17 mouse cellular contexts compared by ENCODE assay signal in genomic region chr4:123465799-123466198, GRCm38 (mm10).
"Had no signal": no experiment of that assay in that cellular context is flagged by ENCODE, and none has a peak within 500 bp of the region (broad histone marks: within the 10 kb centered on the region; RNA-seq: fewer than 3 reads in every experiment).

No protein-coding gene starts in this region.

- DNase-seq: kidney, postnatal 25 days; layer of hippocampus, adult 9-11 months; liver, embryonic 13.5 days; lung, adult 2 months; lung, postnatal 14 days; lung, postnatal 4 days; midbrain, embryonic 14.5 days; retina, postnatal 1 day; right cerebral cortex, postnatal 25 days; spleen, adult 18-20 months; thymus, postnatal 25 days had no signal

- H3K27me3 ChIP-seq: liver, embryonic 13.5 days; neural tube, embryonic 13.5 days; stomach, embryonic 15.5 days had no signal

- H3K9ac ChIP-seq: liver, embryonic 13.5 days; neural tube, embryonic 13.5 days; stomach, embryonic 15.5 days had no signal

- H3K9me3 ChIP-seq: liver, embryonic 13.5 days; neural tube, embryonic 13.5 days; stomach, embryonic 15.5 days had no signal

- H3K4me3 ChIP-seq: layer of hippocampus, adult 2 months; left cerebral cortex, adult 2 months; liver, embryonic 13.5 days; neural tube, embryonic 13.5 days; stomach, embryonic 15.5 days had no signal

- H3K4me2 ChIP-seq: liver, embryonic 13.5 days; midbrain, embryonic 11.5 days; neural tube, embryonic 13.5 days; stomach, embryonic 15.5 days had no signal

- H3K27ac ChIP-seq: kidney, postnatal 0 days; layer of hippocampus, adult 2 months; left cerebral cortex, adult 2 months; liver, embryonic 13.5 days; neural tube, embryonic 13.5 days; stomach, embryonic 15.5 days had no signal

- H3K4me1 ChIP-seq: liver, embryonic 13.5 days; neural tube, embryonic 13.5 days; stomach, embryonic 15.5 days had no signal
